Mouse (Mus musculus) heart, adult 2 months (tissue): Measurements from ENCODE around the gene Krt19.

Source experiments
- CTCF ChIP-seq: fragments of 200-600 bp; IDR thresholded peaks from 2 replicates; pipeline ENCODE4 v1.8.1; 2022; ENCODE audit warnings: antibody characterized with exemption, mild to moderate bottlenecking, moderate library complexity
- EP300 ChIP-seq: fragments of 200-500 bp; IDR thresholded peaks from 2 replicates; pipeline ENCODE4 v1.6.1; 2011; ENCODE audit warnings: low read depth, low read length, control low read depth; ENCODE audit not compliant: insufficient read depth
- POLR2A ChIP-seq: fragments of 200-500 bp; IDR thresholded peaks from 2 replicates; pipeline ENCODE4 v1.6.1; 2011; ENCODE audit warnings: mild to moderate bottlenecking, low read depth, low read length, control low read depth; ENCODE audit not compliant: insufficient read depth

DNA sequence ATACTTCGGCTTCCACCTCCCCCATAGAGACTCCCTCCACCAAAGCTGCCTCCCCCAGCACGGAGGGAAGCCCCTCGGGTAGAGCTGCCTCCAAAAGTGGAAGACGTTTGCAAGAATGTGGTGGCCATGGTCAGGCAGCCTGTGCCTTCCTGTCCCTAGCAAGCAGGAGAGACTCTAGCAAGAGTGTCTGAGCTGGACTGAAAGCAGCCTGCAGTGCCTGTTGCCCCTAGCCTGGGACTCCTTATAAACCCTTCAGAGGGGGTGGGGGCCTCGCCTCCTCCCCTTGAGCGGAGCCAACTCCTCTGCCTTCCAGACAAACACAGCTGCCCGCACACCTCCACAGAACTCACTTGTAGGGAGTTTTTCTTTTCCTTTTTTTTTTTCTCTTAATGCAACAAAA, 12.7 kb downstream of the Krt19 start, which contains the start of gene Krt15:
- TF ChIP-seq POLR2A: no peak
- no peak for TF ChIP-seq CTCF
- TF ChIP-seq EP300: no peak
